Mouse (Mus musculus): ENCODE data around the gene Krt6a. TPM values are rescaled to one million over a fixed set of nuclear protein-coding genes. Genes with fewer than 3 reads are reported as not detected.
"Not testable (repeated sequence)": the region's sequence is repeated elsewhere in the genome, so short reads cannot be mapped to it uniquely, and the experiment has no call there.

The Krt6a gene
- not detected for total RNA-seq (2021)
- long read RNA-seq, experiment 1 = 0 reads
- long read RNA-seq, experiment 2 = 0 reads

GRCm38 (mm10) chr15:101694207-101694606 lies at the start of gene Krt6a:
Gene Krt6a (minus strand): TSS chr15:101694307.
- DNase-seq = no peak

GRCm38 (mm10) chr15:101742711-101743110 lies 48.6 kb upstream of the Krt6a start, which contains the start of gene Krt71:
Gene Krt71 (minus strand): TSS chr15:101743109.
- DNase-seq = no peak

- peak in 1 of 2 experiments; percentile 15 for DNase-seq
These were observed 43.7 kb upstream of the Krt6a start for GRCm38 (mm10) chr15:101737786-101738185.

DNA sequence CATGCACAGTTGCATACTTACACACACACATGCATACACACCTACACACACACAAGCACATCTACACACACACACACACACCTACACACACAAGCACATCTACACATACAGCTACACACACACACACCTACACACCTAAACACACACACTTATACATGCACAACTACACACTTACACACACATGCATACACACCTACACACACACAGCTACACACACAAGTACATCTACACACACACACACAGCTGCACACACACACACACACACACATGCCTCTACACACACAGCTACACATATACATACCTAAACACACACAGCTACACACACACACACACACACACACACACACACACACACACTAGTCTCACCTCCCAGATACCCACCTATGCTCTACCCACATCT lies 36.5 kb upstream of the Krt6a start:
- no peak for DNase-seq

GRCm38 (mm10) chr15:101724686-101725085 lies 30.6 kb upstream of the Krt6a start:
- no peak for DNase-seq

GRCm38 (mm10) chr15:101715831-101716230 lies 21.7 kb upstream of the Krt6a start:
- no peak for DNase-seq

GRCm38 (mm10) chr15:101714356-101714755 lies 20.2 kb upstream of the Krt6a start:
- no peak for DNase-seq

DNA sequence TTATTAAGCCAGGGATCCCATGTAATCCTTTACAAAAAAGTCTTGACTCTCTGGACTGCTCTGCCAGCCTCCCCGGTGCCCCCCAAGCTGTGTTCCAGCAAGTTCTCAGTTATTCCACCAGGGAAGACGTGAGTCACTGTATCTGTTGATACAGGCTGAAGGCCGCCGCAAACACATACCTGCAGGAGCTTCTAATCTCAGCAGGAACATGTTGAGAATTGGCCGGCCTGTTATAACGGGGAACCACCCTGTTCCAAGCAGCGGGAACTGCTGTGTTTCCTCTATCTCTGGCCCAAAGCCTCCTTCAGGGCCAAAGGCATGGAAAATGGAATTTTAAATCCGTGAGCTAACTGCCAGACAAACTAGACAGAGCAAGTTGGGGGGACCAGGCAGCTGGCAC lies 19.6 kb upstream of the Krt6a start:
- no peak for DNase-seq

- no peak for DNase-seq
These were observed 18.6 kb upstream of the Krt6a start, which contains the start of gene Krt5 for GRCm38 (mm10) chr15:101712720-101713119. Gene Krt5 (minus strand): TSS chr15:101712898.

GRCm38 (mm10) chr15:101708683-101709082 lies 14.6 kb upstream of the Krt6a start:
- DNase-seq = no peak

GRCm38 (mm10) chr15:101707454-101707853 lies 13.3 kb upstream of the Krt6a start:
- DNase-seq = no peak

DNA sequence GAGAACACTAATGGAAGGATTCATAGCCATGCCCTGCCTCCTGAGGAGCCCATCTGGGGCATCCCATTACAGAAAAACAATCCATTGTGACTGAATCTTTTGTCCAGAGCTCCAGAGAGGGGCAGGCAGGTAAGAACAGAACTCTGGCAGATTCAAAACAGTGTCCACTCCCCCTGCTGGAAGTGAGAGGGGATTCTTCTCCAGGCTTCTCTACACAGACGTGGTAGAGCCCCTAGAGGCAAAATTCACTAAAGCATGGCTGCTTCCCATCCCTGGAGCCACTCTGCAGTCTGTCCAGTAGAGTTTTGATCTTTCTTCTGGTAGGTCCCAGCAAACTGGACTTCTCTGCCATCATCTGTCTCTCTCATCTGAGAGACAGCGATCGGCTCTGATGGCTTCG lies 10.0 kb upstream of the Krt6a start:
- DNase-seq = no peak

DNA sequence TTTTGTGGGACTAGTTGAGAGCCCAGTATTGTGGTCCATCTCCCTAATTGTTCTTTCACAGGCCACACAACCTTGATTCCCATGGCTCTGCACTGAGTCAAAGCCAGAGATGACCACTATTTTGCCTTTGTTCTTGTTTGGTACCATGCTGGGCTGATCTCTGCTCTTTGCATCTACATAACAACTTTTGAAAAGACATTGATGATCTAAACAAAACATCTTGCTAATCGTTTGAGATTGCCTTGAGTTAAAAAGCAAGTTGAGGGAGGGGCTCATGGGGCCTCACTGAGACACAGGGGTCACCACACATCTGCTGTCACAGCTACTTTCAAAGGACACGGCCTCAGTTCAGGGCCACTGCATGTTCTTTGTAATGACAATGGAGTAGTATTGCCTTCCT lies 8.3 kb upstream of the Krt6a start:
- no peak for DNase-seq

DNA sequence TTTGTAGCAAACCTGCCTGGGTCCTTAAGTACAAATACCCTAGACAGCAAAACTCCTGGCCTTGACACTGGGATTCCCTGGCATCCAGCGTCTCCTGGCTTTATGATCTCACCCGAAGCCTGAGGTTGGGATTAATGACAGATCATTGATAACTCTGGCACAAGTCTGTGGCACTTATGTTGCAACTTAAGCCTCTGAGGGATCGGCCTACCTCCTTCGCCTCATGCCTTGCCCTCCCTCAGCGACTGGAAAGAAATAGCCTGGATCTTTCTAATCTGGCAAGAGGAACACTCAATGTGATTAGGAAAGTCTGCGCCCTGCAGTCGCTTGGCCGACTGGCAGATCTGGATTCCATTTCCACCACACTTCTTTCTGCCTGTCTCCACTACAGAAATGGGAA lies 5.8 kb upstream of the Krt6a start:
- DNase-seq = no peak

DNA sequence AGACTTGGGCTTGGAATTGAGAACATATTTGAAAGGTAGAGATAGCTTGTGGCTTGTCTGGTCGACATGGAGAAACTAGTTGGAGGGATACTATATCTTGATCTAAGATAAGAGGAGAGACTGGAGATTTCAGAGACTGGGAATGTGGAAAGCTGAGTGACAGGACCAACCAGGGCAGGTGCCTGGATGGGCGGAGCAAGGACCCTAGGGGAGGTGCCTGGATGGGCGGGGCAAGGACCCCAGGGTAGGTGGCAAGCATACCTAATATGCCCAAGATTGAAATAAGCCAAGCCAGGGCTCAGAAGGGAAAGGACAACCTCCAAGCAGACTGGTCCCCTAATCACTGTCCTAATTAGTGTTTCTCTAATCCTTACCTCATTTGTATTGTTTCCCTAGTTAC lies 5.1 kb upstream of the Krt6a start:
- DNase-seq = no peak

- DNase-seq = no peak
These were observed 3.5 kb upstream of the Krt6a start for GRCm38 (mm10) chr15:101697326-101698188.

DNA sequence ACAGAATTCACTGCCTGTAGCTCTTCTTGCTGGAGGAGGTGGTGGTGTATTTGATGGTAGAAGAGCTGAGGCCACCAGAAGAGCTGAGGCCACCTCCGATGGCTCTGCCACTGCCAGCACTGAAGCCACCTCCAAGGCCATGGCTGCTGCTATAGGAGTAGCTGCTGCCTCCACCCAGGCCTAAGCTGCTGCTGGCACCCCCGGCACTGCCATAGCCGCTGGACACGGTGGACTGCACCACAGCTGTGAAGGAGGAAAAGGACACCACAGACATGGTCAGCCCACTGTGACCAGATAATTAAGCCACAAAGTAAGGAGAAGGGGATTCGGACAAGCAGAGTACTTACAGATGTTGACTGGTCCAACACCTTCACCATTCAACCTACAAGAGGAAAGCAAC lies 3.6 kb downstream of the Krt6a start:
- not testable (repeated sequence) for DNase-seq

DNA sequence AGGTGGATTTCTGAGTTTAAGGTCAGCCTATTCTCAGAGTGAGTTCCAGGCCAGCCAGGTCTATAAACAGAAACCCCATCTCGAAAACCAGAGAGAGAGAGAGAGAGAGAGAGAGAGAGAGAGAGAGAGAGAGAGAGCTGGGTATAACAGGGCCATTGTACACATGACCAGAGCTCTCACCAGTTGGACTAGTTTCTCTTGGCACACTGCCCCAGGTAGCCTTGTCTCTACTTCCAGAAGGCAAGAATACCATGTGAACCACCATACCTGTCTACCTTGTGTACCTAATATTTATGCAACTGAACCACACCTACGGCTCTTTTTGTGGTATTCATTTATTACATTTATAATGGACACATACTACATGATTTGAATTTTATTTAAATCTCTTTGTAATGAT lies 5.9 kb downstream of the Krt6a start:
- DNase-seq = no peak

- DNase-seq = no peak
These were observed 13.9 kb downstream of the Krt6a start, which contains the start of gene Krt6b for GRCm38 (mm10) chr15:101680187-101680586. Gene Krt6b (minus strand): TSS chr15:101680287.

GRCm38 (mm10) chr15:101675978-101676377 lies 18.1 kb downstream of the Krt6a start:
- DNase-seq = no peak

- DNase-seq = peak; percentile 21 to 27
These were observed 41.3 kb downstream of the Krt6a start for GRCm38 (mm10) chr15:101652736-101653265.

GRCm38 (mm10) chr15:101647280-101647679 lies 46.8 kb downstream of the Krt6a start, which contains the start of gene Gm5478:
Gene Gm5478 (minus strand): TSS chr15:101647380.
- DNase-seq = no peak
